Mouse (Mus musculus): ENCODE data around the gene Cnr1. TPM values are rescaled to one million over a fixed set of nuclear protein-coding genes. Genes with fewer than 3 reads are reported as not detected.
A peak's percentile ranks its signal among the peaks of the same experiment; 100 is the strongest.

Gene Cnr1
- total RNA-seq (2021): 100 to 1,000 TPM; 173 to 179 TPM
- long read RNA-seq, full-length matches to known transcripts: 5 of 20 reads
- long read RNA-seq, partial matches to known transcripts: 0 of 20 reads
- long read RNA-seq, other reads (novel, unspliced or antisense): 15 of 20 reads

DNA sequence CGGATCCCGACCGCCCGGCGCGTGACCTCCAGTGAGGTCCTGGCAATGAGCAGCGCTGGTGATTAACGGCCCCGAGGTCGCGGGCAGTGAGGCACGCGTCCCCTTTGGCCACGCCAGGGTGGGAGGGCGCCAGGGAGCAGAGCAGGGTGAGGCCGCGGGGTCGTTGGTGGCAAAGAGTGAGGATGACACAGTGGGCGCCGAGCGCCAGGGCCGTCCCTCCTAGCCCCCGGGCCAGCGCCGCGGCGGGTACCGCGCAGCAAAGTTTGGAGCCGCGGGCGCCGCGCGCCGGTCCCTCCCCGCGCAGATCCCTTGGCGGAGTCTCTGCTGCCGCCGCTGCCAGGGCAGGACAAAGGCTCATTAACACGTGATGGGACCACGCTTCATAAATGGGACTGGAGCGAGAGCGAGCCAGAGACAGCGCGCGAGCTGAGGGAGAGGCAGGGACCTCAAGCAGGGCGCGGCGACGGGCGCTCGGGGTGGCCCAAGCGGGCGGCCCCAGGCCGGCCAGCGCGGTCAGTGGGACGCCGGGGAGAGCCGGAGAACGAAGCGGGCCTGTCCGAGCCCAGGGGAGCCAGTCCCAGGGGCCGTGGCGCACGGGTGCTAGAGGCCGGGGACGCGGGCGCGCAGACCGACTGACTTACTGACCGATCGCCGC is at the start of gene Cnr1:
Cnr1 (plus strand) TSS at position 360 of the 655 bp plus-strand sequence.
- peak; percentile 80 to 83 for DNase-seq (ENCODE audit: low spot score in 2 of 2)

GRCm38 (mm10) chr4:33879944-33880343 is 44.4 kb upstream of the Cnr1 start:
- DNase-seq (ENCODE audit: low spot score in 2 of 2): no peak

DNA sequence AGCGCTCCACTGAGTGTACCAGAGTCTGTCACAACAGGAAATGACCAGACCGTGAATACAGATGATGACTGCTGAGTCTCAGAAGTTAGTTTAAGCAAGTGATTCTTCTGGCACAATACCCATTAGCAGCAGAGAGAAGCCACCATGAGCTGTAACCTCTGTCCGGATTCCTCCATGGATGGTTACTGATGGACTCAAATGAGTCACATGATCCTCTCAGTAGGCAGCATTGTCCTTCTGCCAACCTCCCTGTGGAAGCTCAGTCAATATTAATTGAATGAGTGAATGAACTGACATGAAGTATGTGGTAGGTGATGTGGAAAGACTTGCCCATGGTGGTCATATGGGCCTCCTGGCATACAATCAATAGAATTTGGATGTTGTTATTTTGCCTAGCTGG is 38.4 kb upstream of the Cnr1 start:
- no peak for DNase-seq (ENCODE audit: low spot score in 2 of 2)

GRCm38 (mm10) chr4:33889976-33890375 is 34.4 kb upstream of the Cnr1 start:
- DNase-seq (ENCODE audit: low spot score in 2 of 2): no peak

DNA sequence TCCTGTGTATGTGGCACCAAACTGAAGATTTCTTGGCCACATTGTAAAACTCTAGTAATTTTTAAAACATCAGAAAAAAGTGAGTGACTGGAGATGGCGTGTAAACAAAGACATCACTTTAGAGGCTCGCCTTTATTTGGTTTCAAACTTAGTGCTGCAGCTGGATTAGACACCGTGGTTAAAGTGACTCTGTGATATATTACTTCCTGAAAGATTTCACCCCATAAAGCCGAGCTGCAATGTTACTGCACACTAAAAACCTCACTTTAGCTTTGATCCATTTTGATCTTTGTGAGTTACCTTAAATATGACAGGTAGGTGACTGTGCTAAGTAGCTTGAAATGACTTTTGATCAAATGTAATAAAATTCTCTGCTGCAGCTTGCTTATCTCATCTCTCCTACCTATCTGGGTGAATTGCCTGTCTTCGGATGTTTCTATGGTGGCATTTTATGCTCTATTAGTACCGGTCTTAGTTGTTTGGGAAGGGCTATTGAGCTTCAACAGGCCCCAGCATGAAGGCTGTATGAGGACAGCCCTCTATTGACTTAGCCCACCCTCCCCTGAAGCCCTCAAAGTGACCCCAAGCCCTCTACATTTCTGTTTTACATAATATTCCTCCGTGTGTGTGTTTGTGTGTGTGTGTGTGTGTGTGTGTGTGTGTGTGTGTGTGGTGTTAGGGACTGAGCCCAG is 32.1 kb upstream of the Cnr1 start:
- no peak for DNase-seq (ENCODE audit: low spot score in 2 of 2)

DNA sequence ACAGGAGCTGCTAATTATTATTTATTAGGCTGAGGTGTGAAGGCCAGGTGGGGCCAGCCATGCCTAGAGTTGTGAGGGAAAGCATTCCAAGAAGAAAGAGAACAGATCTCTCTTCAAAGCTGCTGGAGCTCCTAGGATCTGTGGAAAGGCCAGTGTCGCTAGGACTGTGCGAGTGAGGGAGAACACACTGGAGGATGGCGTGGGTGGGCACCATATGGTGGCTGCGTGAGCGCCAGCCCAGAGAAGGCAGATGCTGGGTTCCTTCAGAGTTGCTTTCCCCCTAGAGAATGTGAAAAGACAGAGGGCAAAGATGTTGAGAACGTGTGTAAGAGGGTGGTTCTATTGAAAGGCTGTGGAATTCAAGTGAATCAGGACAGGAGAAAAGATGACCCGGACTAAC is 30.6 kb upstream of the Cnr1 start:
- DNase-seq (ENCODE audit: low spot score in 2 of 2): peak; percentile 25 to 31

GRCm38 (mm10) chr4:33895046-33895445 is 29.3 kb upstream of the Cnr1 start:
- no peak for DNase-seq (ENCODE audit: low spot score in 2 of 2)

DNA sequence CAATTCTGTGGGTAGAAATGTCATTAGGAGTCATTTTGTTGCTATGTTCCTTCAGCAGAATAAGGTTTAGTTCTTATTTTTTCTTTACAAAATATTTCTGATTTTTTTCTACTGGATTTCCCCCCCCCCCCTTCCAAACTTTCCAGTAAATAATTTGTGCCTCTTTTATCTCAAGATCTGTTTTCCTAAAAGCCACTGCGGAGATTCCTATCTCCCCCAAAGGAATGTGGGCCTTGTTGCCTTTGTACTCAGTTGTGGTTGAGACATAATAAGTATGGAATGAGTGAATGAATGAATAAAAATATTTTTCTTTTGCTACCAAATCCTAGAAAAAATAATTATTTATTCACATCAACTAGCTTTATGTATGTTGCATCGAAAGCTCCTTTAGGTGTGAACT is 28.9 kb upstream of the Cnr1 start:
- DNase-seq (ENCODE audit: low spot score in 2 of 2): no peak

DNA sequence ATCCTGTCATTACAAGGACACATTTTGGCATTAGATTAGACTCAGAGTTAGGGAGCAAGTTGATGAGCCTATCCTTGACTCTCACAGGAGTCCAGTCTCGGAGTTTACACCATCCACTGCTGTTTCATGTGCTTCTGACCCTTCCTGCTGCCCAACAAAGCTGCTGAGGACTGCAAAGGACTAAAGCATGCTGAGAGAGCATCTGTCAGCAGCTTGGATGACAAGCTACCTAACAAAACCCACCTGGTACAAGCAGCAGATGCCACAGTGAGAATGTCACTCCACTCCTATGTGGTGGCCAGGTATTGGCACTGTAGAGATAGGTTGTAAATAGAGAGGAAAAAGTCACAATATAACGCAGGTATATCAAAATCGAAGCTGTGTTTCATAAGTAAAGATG is 22.7 kb upstream of the Cnr1 start:
- no peak for DNase-seq (ENCODE audit: low spot score in 2 of 2)

DNA sequence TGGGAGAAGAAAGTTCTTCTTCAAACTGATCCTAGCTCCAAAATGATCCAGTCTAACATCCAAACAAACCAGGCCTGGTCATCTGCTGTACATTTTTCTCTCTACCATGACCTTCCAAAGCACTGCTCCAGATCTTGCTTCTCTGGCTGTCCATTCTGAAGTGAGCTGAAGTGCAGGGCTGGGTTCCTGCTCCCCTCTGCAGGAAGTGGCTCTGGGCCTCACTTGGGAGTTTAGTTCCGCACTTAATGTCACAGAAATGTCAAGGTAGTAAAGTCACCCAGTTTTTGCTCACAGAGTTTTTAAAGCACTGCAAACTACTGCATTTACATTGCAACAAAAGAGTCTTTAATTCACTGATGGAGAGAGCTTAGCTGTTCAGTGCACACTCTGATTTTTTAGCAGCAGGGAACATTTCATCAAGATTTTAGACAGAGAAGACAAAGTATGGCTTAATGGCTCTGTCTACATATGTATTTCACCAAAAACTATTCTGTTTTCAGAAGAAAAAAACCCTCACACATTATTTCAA is 20.5 kb upstream of the Cnr1 start:
- no peak for DNase-seq (ENCODE audit: low spot score in 2 of 2)

DNA sequence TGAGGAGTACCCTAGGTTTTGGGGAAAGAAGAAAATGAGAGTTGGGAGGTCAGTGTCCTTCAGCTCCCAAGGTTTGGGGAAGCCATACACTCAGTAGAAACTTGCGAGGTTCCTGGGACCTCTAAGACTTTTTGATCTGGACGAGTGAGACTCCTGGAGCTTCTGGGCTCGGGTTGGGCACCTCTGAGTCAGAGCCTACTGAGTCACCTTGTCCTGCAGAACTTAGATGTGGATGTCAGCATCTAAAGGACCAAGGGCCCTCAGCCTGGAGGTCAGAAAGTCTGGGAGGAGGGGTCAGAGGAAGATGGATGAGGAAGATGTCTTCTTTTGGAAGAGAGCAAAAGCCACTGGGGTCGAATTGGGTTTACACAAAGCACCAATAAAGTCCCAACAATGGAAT is 19.6 kb upstream of the Cnr1 start:
- no peak for DNase-seq (ENCODE audit: low spot score in 2 of 2)

DNA sequence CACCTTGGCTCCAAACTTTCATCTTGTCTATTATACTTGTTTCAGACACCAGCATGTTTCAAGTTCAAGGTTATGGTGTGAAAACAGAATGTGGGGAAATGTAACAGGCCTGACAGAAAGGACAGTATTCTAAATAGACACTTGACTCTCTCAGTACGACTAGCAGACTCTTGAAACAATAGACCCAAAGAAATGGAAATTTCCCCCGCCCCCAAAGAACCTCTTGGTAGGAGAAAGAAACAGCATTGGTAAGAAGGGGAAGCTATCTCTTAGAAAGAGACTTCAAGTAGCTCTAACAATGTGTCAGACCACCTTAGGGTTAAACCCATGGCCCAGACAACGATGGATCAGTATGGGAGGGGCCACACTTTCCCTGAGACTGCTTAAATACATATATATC is 15.6 kb upstream of the Cnr1 start:
- no peak for DNase-seq (ENCODE audit: low spot score in 2 of 2)

DNA sequence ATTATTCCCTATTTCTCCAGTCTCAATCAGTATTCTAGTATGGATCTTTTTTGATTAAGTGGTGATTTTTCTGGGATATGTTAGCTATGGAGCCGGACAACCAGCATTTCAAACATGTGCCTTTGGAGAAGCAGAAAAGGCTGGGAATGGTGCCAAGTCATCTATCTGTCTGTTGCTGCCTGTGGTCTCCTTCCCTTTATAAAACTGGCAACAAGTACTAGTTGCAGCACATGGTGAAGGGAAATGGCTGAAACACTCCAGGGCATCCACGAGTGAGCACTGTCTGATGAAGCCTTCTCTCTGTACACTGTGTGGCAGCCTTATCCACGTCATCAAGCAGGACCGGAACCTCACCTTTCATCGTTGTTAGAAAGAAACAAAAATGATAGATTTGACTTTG is 8.7 kb upstream of the Cnr1 start:
- DNase-seq (ENCODE audit: low spot score in 2 of 2): peak in 1 of 2 experiments; percentile 22

GRCm38 (mm10) chr4:33920807-33921206 is 3.6 kb upstream of the Cnr1 start:
- DNase-seq (ENCODE audit: low spot score in 2 of 2): no peak

GRCm38 (mm10) chr4:33923151-33923760 is 1.1 kb upstream of the Cnr1 start:
- peak in 1 of 2 experiments; percentile 56 for DNase-seq (ENCODE audit: low spot score in 2 of 2)

- peak in 1 of 2 experiments; percentile 70 for DNase-seq (ENCODE audit: low spot score in 2 of 2)
These were observed 596 bp upstream of the Cnr1 start for GRCm38 (mm10) chr4:33923761-33924233.

DNA sequence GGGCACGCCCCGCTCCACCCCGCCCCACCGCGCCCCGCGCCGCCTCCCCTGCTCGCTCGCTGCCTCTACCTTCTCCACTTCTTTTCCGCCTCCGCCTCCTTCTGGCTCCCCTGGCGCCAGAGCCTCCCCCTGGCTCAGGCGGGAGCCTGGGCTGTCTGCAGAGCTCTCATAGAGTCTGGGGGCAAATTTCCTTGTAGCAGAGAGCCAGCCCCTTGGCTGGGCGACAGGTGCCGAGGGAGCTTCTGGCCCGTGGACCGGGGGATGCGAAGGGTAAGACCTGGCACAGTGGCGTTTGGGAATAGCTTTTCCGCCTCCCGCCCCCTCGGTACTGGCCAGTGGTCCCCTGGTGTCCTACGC is 474 bp downstream of the Cnr1 start:
- DNase-seq (ENCODE audit: low spot score in 2 of 2): peak in 1 of 2 experiments; percentile 41

GRCm38 (mm10) chr4:33925489-33925888 is 1.1 kb downstream of the Cnr1 start:
- DNase-seq (ENCODE audit: low spot score in 2 of 2): no peak

- DNase-seq (ENCODE audit: low spot score in 2 of 2): no peak
These were observed 1.6 kb downstream of the Cnr1 start for GRCm38 (mm10) chr4:33926010-33926409.

DNA sequence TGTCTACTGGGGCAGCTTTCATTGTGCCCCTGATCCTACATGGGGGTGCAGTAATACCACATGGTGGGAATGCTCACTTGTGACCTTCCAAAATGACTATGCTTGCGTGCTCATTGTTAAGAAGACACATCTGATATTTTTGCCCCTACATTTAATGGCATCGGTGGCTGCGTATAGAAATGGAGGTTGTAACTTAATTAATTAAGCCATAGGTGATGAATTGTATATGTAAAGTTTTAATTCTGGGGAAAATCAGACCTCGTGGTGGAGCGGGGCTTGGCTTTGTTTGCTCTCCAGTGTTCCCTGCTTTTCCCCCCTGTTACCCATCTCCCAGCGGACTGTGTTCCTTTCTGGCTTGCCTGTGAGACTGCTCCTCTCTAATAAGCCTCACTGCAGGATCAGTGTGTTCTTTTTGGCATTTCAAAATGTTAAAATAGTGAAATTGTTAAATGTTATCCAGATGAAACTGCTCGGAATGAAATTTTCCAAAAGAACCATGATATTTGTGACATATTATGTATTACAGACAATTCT is 2.4 kb downstream of the Cnr1 start:
- no peak for DNase-seq (ENCODE audit: low spot score in 2 of 2)

DNA sequence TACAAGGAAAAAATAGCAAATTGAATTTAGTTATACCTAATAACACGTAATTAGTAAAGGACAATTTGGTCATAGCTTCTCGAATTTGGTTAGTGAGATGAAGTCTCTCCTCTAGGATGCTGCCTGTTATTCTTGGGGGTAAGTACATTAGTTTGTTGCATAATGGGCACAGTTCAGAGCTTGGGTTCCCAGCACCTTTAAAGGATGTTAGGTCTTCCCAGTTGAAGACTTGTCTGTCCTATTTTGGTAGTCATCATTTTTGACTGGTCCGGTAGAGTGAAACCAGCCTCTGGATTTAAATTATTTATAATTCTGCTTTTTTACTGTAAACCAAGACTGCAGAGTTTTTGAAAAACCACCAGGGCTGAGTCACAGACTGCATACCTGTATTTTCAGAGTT is 3.3 kb downstream of the Cnr1 start:
- DNase-seq (ENCODE audit: low spot score in 2 of 2): no peak

DNA sequence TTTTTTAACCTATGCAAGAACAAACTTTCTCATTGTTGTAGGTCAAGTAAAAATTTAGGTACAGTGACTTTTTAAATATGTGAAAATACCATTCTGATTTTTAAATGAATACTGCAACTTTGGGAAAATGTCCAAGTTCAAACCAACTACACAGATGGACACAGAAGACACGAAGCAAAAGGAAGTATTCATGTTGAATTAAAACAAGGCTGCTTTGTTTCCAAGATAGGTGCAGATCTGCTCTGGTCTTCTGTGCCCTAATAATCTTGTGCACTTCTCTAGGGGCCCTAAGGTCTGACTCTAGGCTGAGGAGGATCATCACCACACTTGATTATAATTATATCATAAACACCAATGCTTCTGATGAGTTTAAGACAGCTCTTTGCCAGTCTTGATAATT is 4.1 kb downstream of the Cnr1 start:
- no peak for DNase-seq (ENCODE audit: low spot score in 2 of 2)

Measured in layer of hippocampus, postnatal 10 days (tissue).